Mouse (Mus musculus) hindbrain, postnatal 0 days (tissue): Measurements from ENCODE around the gene Galnt9. TPM values are rescaled to one million over a fixed set of nuclear protein-coding genes. Genes with fewer than 3 reads are reported as not detected.

Experiments
- ATAC-seq: fragments of 200-750 bp; cut with Nextera tagmentation; 2 replicates; pipeline ENCODE4 v1.8.0; 2017; ENCODE audit warnings: mild to moderate bottlenecking, moderate TSS enrichment, moderate library complexity
- DNase-seq: peaks from one replicate; pipeline ENCODE4 v3.0.0-alpha.2; 2015; ENCODE audit warnings: low spot score
- H3K27ac ChIP-seq: fragments of 300-500 bp; sonication (generic); 2 replicates; pipeline ENCODE4 v1.5.1; 2014; ENCODE audit warnings: mild to moderate bottlenecking
- H3K27me3 ChIP-seq: fragments of 300-500 bp; sonication (generic); 2 replicates; pipeline ENCODE4 v1.6.1; 2014; ENCODE audit warnings: low read length, mixed read lengths; ENCODE audit not compliant: insufficient read depth
- H3K36me3 ChIP-seq: fragments of 300-500 bp; sonication (generic); 2 replicates; pipeline ENCODE4 v1.6.1; 2014; ENCODE audit warnings: low read length, mixed read lengths; ENCODE audit not compliant: insufficient read depth
- H3K4me1 ChIP-seq: fragments of 300-500 bp; sonication (generic); 2 replicates; pipeline ENCODE4 v1.6.1; 2014; ENCODE audit warnings: antibody characterized with exemption, low read length, mixed read lengths; ENCODE audit not compliant: insufficient read depth
- H3K4me2 ChIP-seq: fragments of 300-500 bp; sonication (generic); 2 replicates; pipeline ENCODE4 v1.6.1; 2014; ENCODE audit warnings: low read depth, mild to moderate bottlenecking, low read length, moderate library complexity, mixed read lengths
- H3K4me3 ChIP-seq: fragments of 300-500 bp; sonication (generic); 2 replicates; pipeline ENCODE4 v1.5.1; 2014; ENCODE audit warnings: low read length
- H3K9ac ChIP-seq: fragments of 300-500 bp; sonication (generic); replicated peaks from 2 replicates; pipeline ENCODE4 v1.6.1; 2014; ENCODE audit warnings: mild to moderate bottlenecking, low read length, moderate library complexity, mixed read lengths
- H3K9me3 ChIP-seq: fragments of 300-500 bp; sonication (generic); 2 replicates; pipeline ENCODE4 v1.6.1; 2016; ENCODE audit warnings: low read length, mixed read lengths
- CTCF ChIP-seq: IDR thresholded peaks from 2 replicates; pipeline ENCODE4 v1.5.1; 2016; ENCODE audit warnings: antibody characterized with exemption, control low read depth, low read depth
- WGBS: fragments of 180-500 bp; shearing (Covaris S2); extraction: QIAGEN DNeasy Blood & Tissue Kit; methylation state at CpG from one replicate; pipeline ENCODE4 v1.1.7; 2014; 5-methylcytosine and 5-hydroxymethylcytosine counted together
- polyA plus RNA-seq: library from polyadenylated mRNA; unstranded; fragments of >200 nt; fragmentation: Nextera tagmentation; extraction: Ambion mirVana; gene quantifications from 2 replicates; pipeline ENCODE4 v1.2.1, GENCODE M21; 2015
- total RNA-seq: library from RNA; depleted of rRNA; stranded (reverse); fragments of >200 nt; gene quantifications from 2 replicates; pipeline ENCODE4 v1.2.3, GENCODE M21; 2014

Galnt9 gene
- total and polyA plus RNA-seq, 2 experiments from 2014 or later, result 19.8 to 26.7 TPM

- Histone ChIP-seq H3K9me3 (no peaks in the 10 kb centered on the region), H3K9ac (no peak overlapping the region), H3K27me3 (no peaks in the 10 kb centered on the region), H3K4me1 (peaks cover 15% of the 10 kb centered on the region; the same call in 1 of the 2 replicates), H3K36me3 (no peaks in the 10 kb centered on the region), H3K4me2 (no peak overlapping the region), H3K4me3 (no peak overlapping the region), H3K27ac (no peak overlapping the region)
- no peak for ATAC-seq
- DNase-seq, result no peak
- WGBS, result 92% methylated on average over 10 of the region's 10 CpGs
- no peak for TF ChIP-seq CTCF
Measured at GRCm38 (mm10) chr5:110595341-110595740, 51.2 kb downstream of the Galnt9 start.

DNA sequence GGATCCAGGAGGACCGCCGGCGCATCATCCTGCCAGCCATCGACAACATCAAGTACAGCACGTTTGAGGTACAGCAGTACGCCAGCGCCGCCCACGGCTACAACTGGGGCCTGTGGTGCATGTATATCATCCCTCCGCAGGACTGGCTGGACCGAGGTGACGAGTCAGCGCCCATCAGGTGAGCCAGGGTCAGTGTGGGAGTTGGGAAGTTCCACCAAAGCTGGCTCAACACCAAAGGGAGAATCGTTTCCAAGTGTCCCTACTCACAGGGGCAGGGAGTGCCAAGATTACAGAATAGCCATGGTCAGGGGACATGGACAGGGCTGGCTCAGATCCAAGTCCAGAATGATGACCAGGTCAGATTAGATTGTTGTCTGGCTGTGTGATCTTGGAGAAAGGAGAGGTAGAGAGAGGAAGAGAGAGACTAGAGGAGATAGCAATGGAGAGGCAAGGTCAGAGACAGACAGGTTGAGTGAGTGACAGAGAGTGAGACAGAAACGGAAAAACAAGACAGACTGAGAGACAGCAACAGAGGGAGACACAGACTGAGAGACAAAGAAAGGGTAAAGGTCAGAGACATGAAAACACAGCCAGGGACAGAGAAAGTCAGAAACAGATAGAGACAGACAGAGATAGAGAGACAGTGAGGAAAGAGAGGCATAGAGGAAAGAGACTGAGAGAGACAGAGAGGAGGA, 52.1 kb downstream of the Galnt9 start:
- H3K27me3 ChIP-seq, result no peaks in the 10 kb centered on the region
- ATAC-seq (0 out of 2 replicates have a peak, but pooled peaks have one; percentile 38), DNase-seq (no peak)
- no peak for TF ChIP-seq CTCF
- no peaks in the 10 kb centered on the region for H3K36me3 ChIP-seq
- H3K27ac ChIP-seq, result no peak overlapping the region
- H3K9ac ChIP-seq, result no peak overlapping the region
- H3K9me3 ChIP-seq, result no peaks in the 10 kb centered on the region
- H3K4me1 ChIP-seq, result peaks cover 15% of the 10 kb centered on the region; the same call in 1 of the 2 replicates
- 86% methylated on average over 15 of the region's 15 CpGs for WGBS
- H3K4me2 ChIP-seq, result no peak overlapping the region
- H3K4me3 ChIP-seq, result no peak overlapping the region

DNA sequence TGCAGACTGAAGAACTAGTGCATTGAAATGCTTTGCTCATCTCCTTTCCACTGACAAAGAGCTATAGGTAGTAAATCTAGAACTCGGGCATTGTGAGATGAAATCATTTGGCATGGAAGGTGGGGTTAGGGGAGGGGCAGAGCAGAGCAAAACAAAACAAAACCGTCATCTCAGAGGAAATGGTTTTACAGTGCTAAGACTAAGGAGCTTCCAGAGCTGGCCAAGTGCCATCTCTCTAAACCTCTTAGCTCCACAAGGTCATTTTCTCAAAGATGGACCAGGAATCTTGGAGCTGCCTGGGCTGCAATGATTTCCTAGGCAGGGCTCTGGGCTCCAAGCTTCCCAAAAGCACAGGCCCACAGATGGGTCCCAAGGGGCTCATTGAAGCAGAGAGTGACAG, 53.3 kb downstream of the Galnt9 start:
- Histone ChIP-seq H3K4me3 (no peak overlapping the region), H3K36me3 (no peaks in the 10 kb centered on the region), H3K27ac (no peak overlapping the region; the same call in 1 of the 2 replicates), H3K9me3 (no peaks in the 10 kb centered on the region), H3K4me2 (no peak overlapping the region), H3K27me3 (no peaks in the 10 kb centered on the region), H3K4me1 (peaks cover 15% of the 10 kb centered on the region; the same call in 1 of the 2 replicates), H3K9ac (no peak overlapping the region)
- DNase-seq (peak; percentile 43), ATAC-seq (no peak)
- TF ChIP-seq CTCF, result no peak
- 35% methylated on average over 2 of the region's 2 CpGs for WGBS

- Histone ChIP-seq H3K9me3 (no peaks in the 10 kb centered on the region), H3K4me3 (no peak overlapping the region), H3K9ac (no peak overlapping the region), H3K4me2 (no peak overlapping the region), H3K27me3 (no peaks in the 10 kb centered on the region), H3K4me1 (peaks cover 15% of the 10 kb centered on the region; the same call in 1 of the 2 replicates), H3K27ac (0 out of 2 replicates have a peak overlapping the region, but pooled peaks have one; percentile 20), H3K36me3 (no peaks in the 10 kb centered on the region)
- 27% methylated on average over 12 of the region's 12 CpGs for WGBS
- ATAC-seq, result peak; percentile 21; the same call in 1 of the 2 replicates
- no peak for TF ChIP-seq CTCF
- DNase-seq, result no peak
Measured at GRCm38 (mm10) chr5:110598298-110599095, 54.3 kb downstream of the Galnt9 start.

DNA sequence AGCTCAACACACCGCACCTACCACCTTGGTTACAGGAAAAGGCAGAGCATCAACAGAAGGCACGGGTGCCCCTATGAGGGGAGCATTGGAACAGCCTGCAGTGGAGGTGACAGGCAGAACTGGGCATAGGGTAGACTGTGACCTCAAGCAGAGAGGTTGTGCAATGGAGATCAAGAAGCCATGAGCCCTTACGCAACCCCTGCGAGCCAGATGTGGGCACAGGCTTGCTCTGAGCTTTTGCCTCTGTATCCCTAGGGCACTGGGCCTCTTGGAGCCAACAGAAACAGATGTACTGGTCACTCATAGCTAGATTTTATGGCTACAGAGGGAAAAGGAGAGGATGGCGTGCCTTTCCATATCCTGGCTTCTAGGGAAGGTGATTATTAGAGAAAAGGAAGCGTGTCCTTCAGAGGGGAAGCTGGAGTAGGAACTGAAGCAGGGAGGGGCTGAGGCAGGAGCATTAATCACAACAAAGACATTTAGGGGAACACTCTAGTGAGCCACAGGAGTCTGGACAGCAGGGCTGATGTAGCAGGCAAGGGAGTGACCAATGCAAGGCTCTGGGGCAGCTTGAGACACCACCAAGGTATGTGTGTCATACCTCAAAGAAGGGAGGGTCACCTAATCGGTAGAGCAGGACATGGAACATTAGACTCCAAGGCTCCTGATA, 59.0 kb downstream of the Galnt9 start:
- H3K27ac ChIP-seq, result no peak overlapping the region
- H3K4me1 ChIP-seq, result peaks cover 9% of the 10 kb centered on the region; the same call in 1 of the 2 replicates
- H3K4me2 ChIP-seq, result no peak overlapping the region
- no peak overlapping the region for H3K9ac ChIP-seq
- H3K36me3 ChIP-seq, result no peaks in the 10 kb centered on the region
- ATAC-seq (no peak), DNase-seq (no peak)
- TF ChIP-seq CTCF, result no peak
- no peaks in the 10 kb centered on the region for H3K9me3 ChIP-seq
- WGBS, result 87% methylated on average over 7 of the region's 7 CpGs
- no peaks in the 10 kb centered on the region for H3K27me3 ChIP-seq
- no peak overlapping the region for H3K4me3 ChIP-seq

GRCm38 (mm10) chr5:110604311-110604710, 60.2 kb downstream of the Galnt9 start:
- H3K4me3 ChIP-seq, result no peak overlapping the region
- H3K27ac ChIP-seq, result no peak overlapping the region
- H3K36me3 ChIP-seq, result no peaks in the 10 kb centered on the region
- TF ChIP-seq CTCF, result no peak
- DNase-seq (no peak), ATAC-seq (no peak)
- H3K9me3 ChIP-seq, result no peaks in the 10 kb centered on the region
- no peaks in the 10 kb centered on the region for H3K27me3 ChIP-seq
- H3K9ac ChIP-seq, result no peak overlapping the region
- no peaks in the 10 kb centered on the region for H3K4me1 ChIP-seq
- WGBS, result 94% methylated on average over 2 of the region's 2 CpGs
- H3K4me2 ChIP-seq, result no peak overlapping the region
